Mouse (Mus musculus): ENCODE measurements around the gene Fam131c. TPM values are rescaled to one million over a fixed set of nuclear protein-coding genes. Genes with fewer than 3 reads are reported as not detected.

The Fam131c gene
- polyA plus RNA-seq, 1 experiment from 2014 or later: 2.4 TPM

GRCm38 (mm10) chr4:141360846-141361245 lies 7.2 kb upstream of the Fam131c start:
- no peaks in the 10 kb centered on the region for H3K9me3 ChIP-seq (replicated peaks)
- no peak for ATAC-seq (replicated peaks; ENCODE audit: low FRiP score)
- H3K4me1 ChIP-seq: peaks cover 26% of the 10 kb centered on the region
- H3K36me3 ChIP-seq: no peaks in the 10 kb centered on the region
- H3K9ac ChIP-seq: no peak overlapping the region
- peaks cover 22% of the 10 kb centered on the region for H3K27me3 ChIP-seq
- H3K4me3 ChIP-seq (replicated peaks): no peak overlapping the region
- H3K27ac ChIP-seq: no peak overlapping the region
- WGBS: 38% methylated on average over 7 of the region's 7 CpGs
- no peak overlapping the region for H3K4me2 ChIP-seq

GRCm38 (mm10) chr4:141362937-141363548 lies 5.0 kb upstream of the Fam131c start:
- no peak overlapping the region for H3K4me3 ChIP-seq (replicated peaks)
- ATAC-seq (replicated peaks; ENCODE audit: low FRiP score): 0 out of 2 replicates have a peak, but pooled peaks have one; percentile 1
- no peak overlapping the region for H3K27ac ChIP-seq
- H3K27me3 ChIP-seq: peaks cover 44% of the 10 kb centered on the region
- no peaks in the 10 kb centered on the region for H3K36me3 ChIP-seq
- WGBS: 30% methylated on average over 11 of the region's 11 CpGs
- no peaks in the 10 kb centered on the region for H3K9me3 ChIP-seq (replicated peaks)
- H3K9ac ChIP-seq: no peak overlapping the region
- peaks cover 35% of the 10 kb centered on the region for H3K4me1 ChIP-seq
- H3K4me2 ChIP-seq: no peak overlapping the region

DNA sequence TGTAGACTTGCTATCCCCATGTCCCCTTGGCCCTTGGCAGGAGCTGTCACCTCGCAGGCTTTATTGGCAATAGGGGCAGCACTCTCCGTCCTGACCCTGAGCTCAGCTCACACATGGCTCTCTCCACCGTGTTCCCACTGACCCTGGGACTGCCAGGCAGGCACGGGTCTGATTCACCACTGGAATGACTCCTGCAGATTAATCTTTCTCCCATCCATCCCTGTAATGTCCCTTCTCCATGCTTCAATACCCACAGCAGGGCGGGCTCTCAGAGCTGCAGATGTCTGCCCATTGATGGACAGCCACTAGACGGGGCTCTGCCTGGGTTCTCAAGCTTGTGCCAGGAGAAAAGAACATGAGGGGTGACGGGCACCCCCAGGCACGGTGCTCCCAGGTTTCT lies 2.9 kb upstream of the Fam131c start:
- H3K36me3 ChIP-seq: no peaks in the 10 kb centered on the region
- H3K9ac ChIP-seq: no peak overlapping the region
- H3K4me1 ChIP-seq: peaks cover 36% of the 10 kb centered on the region
- H3K27ac ChIP-seq: peak overlapping the region; percentile 56; the same call in 1 of the 2 replicates
- no peak overlapping the region for H3K4me3 ChIP-seq (replicated peaks)
- no peak; the same call in 1 of the 2 replicates for ATAC-seq (replicated peaks; ENCODE audit: low FRiP score)
- peaks cover 52% of the 10 kb centered on the region for H3K27me3 ChIP-seq
- no peak overlapping the region for H3K4me2 ChIP-seq
- WGBS: 32% methylated on average over 8 of the region's 8 CpGs
- no peaks in the 10 kb centered on the region for H3K9me3 ChIP-seq (replicated peaks)

DNA sequence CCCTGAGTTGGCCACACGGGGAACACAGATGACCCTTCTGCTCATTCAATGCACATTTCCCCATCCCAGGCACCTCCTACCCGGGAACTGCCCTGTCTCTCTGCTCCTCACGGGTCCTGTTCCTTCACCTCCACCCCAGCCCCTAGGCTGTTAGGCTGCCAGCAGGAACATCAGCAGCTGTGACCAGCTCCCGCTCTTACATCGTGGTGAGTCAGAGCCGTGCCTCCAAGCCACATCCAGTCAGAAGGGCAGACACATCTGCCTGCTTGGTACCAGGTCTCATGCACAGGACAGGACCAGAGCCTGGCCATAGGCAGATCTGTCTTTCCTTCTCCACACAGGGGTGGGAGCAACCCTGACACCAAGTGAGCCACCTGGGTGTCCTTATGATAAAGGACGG lies 2.1 kb upstream of the Fam131c start:
- ATAC-seq (replicated peaks; ENCODE audit: low FRiP score): no peak
- peaks cover 52% of the 10 kb centered on the region for H3K27me3 ChIP-seq
- 56% methylated on average over 7 of the region's 7 CpGs for WGBS
- no peaks in the 10 kb centered on the region for H3K36me3 ChIP-seq
- no peak overlapping the region for H3K4me3 ChIP-seq (replicated peaks)
- no peak overlapping the region for H3K4me2 ChIP-seq
- H3K4me1 ChIP-seq: peaks cover 36% of the 10 kb centered on the region
- no peak overlapping the region for H3K9ac ChIP-seq
- H3K27ac ChIP-seq: no peak overlapping the region
- no peaks in the 10 kb centered on the region for H3K9me3 ChIP-seq (replicated peaks)

DNA sequence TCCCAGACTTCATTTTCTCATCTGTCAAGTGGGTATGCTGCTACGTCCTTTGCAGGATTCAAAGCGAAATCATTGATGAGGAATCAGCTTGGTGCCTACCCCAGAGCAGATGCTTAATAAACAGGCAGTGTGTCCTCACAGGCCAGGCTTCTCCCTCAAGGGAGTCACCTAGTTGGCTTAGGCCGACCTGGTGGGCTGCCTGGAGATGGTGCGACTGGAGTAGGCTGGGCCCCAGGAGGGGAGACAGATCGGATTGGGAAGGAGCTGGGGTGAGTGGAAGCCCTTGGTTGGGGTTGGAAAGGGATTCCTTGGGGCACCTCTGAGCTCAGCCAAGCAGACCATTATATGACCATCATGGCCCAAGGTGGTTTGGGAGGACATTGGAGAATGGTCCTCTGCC lies 4.4 kb downstream of the Fam131c start:
- H3K27me3 ChIP-seq: peaks cover 14% of the 10 kb centered on the region
- H3K9me3 ChIP-seq (replicated peaks): no peaks in the 10 kb centered on the region
- no peak overlapping the region for H3K9ac ChIP-seq
- H3K36me3 ChIP-seq: no peaks in the 10 kb centered on the region
- peaks cover 17% of the 10 kb centered on the region for H3K4me1 ChIP-seq
- H3K4me3 ChIP-seq (replicated peaks): no peak overlapping the region
- no peak overlapping the region for H3K4me2 ChIP-seq
- WGBS: 92% methylated on average over 5 of the region's 5 CpGs
- ATAC-seq (replicated peaks; ENCODE audit: low FRiP score): no peak
- no peak overlapping the region for H3K27ac ChIP-seq

- no peak overlapping the region for H3K4me2 ChIP-seq
- no peak for ATAC-seq (replicated peaks; ENCODE audit: low FRiP score)
- no peak overlapping the region for H3K27ac ChIP-seq
- 62% methylated on average over 8 of the region's 8 CpGs for WGBS
- H3K4me3 ChIP-seq (replicated peaks): no peak overlapping the region
- no peak overlapping the region for H3K9ac ChIP-seq
- no peaks in the 10 kb centered on the region for H3K9me3 ChIP-seq (replicated peaks)
- H3K27me3 ChIP-seq: peaks cover 50% of the 10 kb centered on the region
- peaks cover 18% of the 10 kb centered on the region for H3K4me1 ChIP-seq
- H3K36me3 ChIP-seq: no peaks in the 10 kb centered on the region
Observed at GRCm38 (mm10) chr4:141379674-141380073, 11.7 kb downstream of the Fam131c start.

- H3K4me1 ChIP-seq: peaks cover 23% of the 10 kb centered on the region
- H3K27ac ChIP-seq: no peak overlapping the region
- peaks cover 52% of the 10 kb centered on the region for H3K27me3 ChIP-seq
- no peaks in the 10 kb centered on the region for H3K9me3 ChIP-seq (replicated peaks)
- WGBS: under 1% methylated on average over 25 of the region's 25 CpGs
- peak overlapping the region; percentile 31; the same call in 1 of the 2 replicates for H3K9ac ChIP-seq
- H3K4me3 ChIP-seq (replicated peaks): peak overlapping the region; percentile 42
- peak overlapping the region; percentile 84 for H3K4me2 ChIP-seq
- ATAC-seq (replicated peaks; ENCODE audit: low FRiP score): peak; percentile 34; the same call in 1 of the 2 replicates
- no peaks in the 10 kb centered on the region for H3K36me3 ChIP-seq
Observed at GRCm38 (mm10) chr4:141382406-141382805, 14.4 kb downstream of the Fam131c start.

- ATAC-seq (replicated peaks; ENCODE audit: low FRiP score): 0 out of 2 replicates have a peak, but pooled peaks have one; percentile 38
- Histone ChIP-seq H3K9ac (no peak overlapping the region), H3K36me3 (no peaks in the 10 kb centered on the region), H3K27ac (no peak overlapping the region), H3K4me1 (peaks cover 25% of the 10 kb centered on the region), H3K27me3 (peaks cover 45% of the 10 kb centered on the region), H3K9me3 (replicated peaks) (no peaks in the 10 kb centered on the region), H3K4me3 (replicated peaks) (no peak overlapping the region), H3K4me2 (no peak overlapping the region)
- 2% methylated on average over 7 of the region's 7 CpGs for WGBS
Observed at GRCm38 (mm10) chr4:141385275-141385674, 17.3 kb downstream of the Fam131c start.

- WGBS: 74% methylated on average over 7 of the region's 7 CpGs
- Histone ChIP-seq H3K27ac (no peak overlapping the region), H3K4me1 (peaks cover 25% of the 10 kb centered on the region), H3K36me3 (no peaks in the 10 kb centered on the region), H3K27me3 (peaks cover 38% of the 10 kb centered on the region), H3K4me3 (replicated peaks) (no peak overlapping the region), H3K9me3 (replicated peaks) (no peaks in the 10 kb centered on the region), H3K9ac (no peak overlapping the region), H3K4me2 (no peak overlapping the region)
- ATAC-seq (replicated peaks; ENCODE audit: low FRiP score): no peak
Observed at GRCm38 (mm10) chr4:141386150-141386549, 18.1 kb downstream of the Fam131c start.

DNA sequence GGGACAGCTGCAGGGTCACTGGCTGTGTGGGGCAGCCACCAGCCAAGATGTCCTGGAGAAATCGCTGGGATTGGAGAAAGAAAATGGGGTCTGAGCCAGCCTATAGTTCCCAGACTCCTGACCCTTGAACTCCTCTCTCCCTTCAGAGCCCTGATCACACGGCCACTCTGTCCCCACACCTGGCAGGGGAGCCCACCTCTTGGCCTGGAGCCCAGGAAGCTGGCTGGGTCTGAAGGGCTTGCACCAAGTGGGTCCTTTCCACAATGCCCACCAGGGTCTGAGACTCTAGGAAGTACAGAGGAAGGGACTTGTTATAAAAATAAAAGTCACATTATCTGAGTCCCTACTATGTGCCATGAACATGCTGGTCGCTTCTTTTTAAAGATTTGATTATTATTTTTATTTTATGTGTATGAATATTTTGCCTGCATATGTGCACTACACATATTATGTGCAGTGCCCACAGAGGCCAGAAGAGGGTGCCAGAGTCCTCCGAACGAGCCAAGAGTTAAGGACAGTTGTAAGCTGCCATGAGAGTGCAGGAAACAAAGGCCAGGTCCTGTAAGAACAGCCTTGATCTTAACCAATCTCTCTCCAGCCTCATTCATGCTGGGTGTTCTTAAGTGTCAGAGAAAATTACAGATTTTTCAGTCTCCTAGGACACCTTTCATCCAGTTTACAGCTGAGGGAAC lies 19.2 kb downstream of the Fam131c start:
- WGBS: 17% methylated on average over 5 of the region's 5 CpGs
- H3K9ac ChIP-seq: no peak overlapping the region
- no peak for ATAC-seq (replicated peaks; ENCODE audit: low FRiP score)
- H3K27me3 ChIP-seq: peaks cover 27% of the 10 kb centered on the region
- H3K27ac ChIP-seq: no peak overlapping the region
- H3K9me3 ChIP-seq (replicated peaks): no peaks in the 10 kb centered on the region
- no peaks in the 10 kb centered on the region for H3K36me3 ChIP-seq
- no peak overlapping the region for H3K4me2 ChIP-seq
- peaks cover 21% of the 10 kb centered on the region for H3K4me1 ChIP-seq
- H3K4me3 ChIP-seq (replicated peaks): no peak overlapping the region

- no peaks in the 10 kb centered on the region for H3K9me3 ChIP-seq (replicated peaks)
- H3K36me3 ChIP-seq: no peaks in the 10 kb centered on the region
- ATAC-seq (replicated peaks; ENCODE audit: low FRiP score): no peak
- H3K9ac ChIP-seq: no peak overlapping the region
- peaks cover 14% of the 10 kb centered on the region for H3K4me1 ChIP-seq
- peaks cover 20% of the 10 kb centered on the region for H3K27me3 ChIP-seq
- H3K27ac ChIP-seq: no peak overlapping the region
- 66% methylated on average over 5 of the region's 5 CpGs for WGBS
- no peak overlapping the region for H3K4me2 ChIP-seq
- H3K4me3 ChIP-seq (replicated peaks): no peak overlapping the region
Observed at GRCm38 (mm10) chr4:141387933-141388332, 19.9 kb downstream of the Fam131c start.

- Histone ChIP-seq H3K9ac (no peak overlapping the region), H3K36me3 (no peaks in the 10 kb centered on the region), H3K4me3 (replicated peaks) (no peak overlapping the region), H3K4me1 (peaks cover 10% of the 10 kb centered on the region), H3K9me3 (replicated peaks) (no peaks in the 10 kb centered on the region), H3K27ac (no peak overlapping the region), H3K4me2 (no peak overlapping the region), H3K27me3 (peaks cover 3% of the 10 kb centered on the region)
- WGBS: 72% methylated on average over 18 of the region's 18 CpGs
- no peak for ATAC-seq (replicated peaks; ENCODE audit: low FRiP score)
Observed at GRCm38 (mm10) chr4:141389366-141390150, 21.5 kb downstream of the Fam131c start.

All from kidney, embryonic 15.5 days (tissue).